Mouse (Mus musculus): Measurements from ENCODE around the gene Slc3a1.

Gene Slc3a1

GRCm38 (mm10) chr17:85089621-85090020 lies 61.4 kb downstream of the Slc3a1 start:
- DNase-seq (ENCODE audit: low read depth): no peak

GRCm38 (mm10) chr17:85090120-85091099 lies 62.2 kb downstream of the Slc3a1 start, which contains the start of the genes Prepl and Camkmt:
Gene Prepl (minus strand): TSS chr17:85090241.
Gene Camkmt (plus strand): TSS chr17:85090552.
- peak; percentile 96 for DNase-seq (ENCODE audit: low read depth)

GRCm38 (mm10) chr17:85091762-85092161 lies 63.6 kb downstream of the Slc3a1 start:
- DNase-seq (ENCODE audit: low read depth): no peak

GRCm38 (mm10) chr17:85096396-85096795 lies 68.2 kb downstream of the Slc3a1 start:
- no peak for DNase-seq (ENCODE audit: low read depth)

- peak; percentile 9 for DNase-seq (ENCODE audit: low read depth)
Measured at GRCm38 (mm10) chr17:85098677-85099323, 70.6 kb downstream of the Slc3a1 start.

GRCm38 (mm10) chr17:85100232-85100631 lies 72.1 kb downstream of the Slc3a1 start:
- no peak for DNase-seq (ENCODE audit: low read depth)

GRCm38 (mm10) chr17:85101751-85102150 lies 73.6 kb downstream of the Slc3a1 start:
- no peak for DNase-seq (ENCODE audit: low read depth)

GRCm38 (mm10) chr17:85103310-85103709 lies 75.1 kb downstream of the Slc3a1 start:
- peak; percentile 44 for DNase-seq (ENCODE audit: low read depth)

- DNase-seq (ENCODE audit: low read depth): no peak
Measured at GRCm38 (mm10) chr17:85110640-85111039, 82.5 kb downstream of the Slc3a1 start.

- DNase-seq (ENCODE audit: low read depth): no peak
Measured at GRCm38 (mm10) chr17:85113441-85113840, 85.3 kb downstream of the Slc3a1 start.

All from c-Kit-positive CD71-positive TER-119-negative erythroid progenitor cells, embryonic 14.5 days (primary cell).